Mouse (Mus musculus): ENCODE results near the gene Srsf9.

GRCm38 (mm10) chr5:115301615-115302014 lies 25.4 kb upstream of the Srsf9 start:
- TF ChIP-seq GATA1 (IDR thresholded peaks at IDR 0.05; ENCODE audit: borderline replicate concordance, low read length): no peak
- no peak for TF ChIP-seq FLI1 (IDR thresholded peaks at IDR 0.05; ENCODE audit: low read length)

Data from megakaryocyte, embryonic 14.5 days (primary cell).